Mouse (Mus musculus): ENCODE measurements at regions not wholly inside any gene's neighbourhood (a gene's known extent, or its start where the extent isn't known, plus 50 kb on each side); places are given as distances from the start of the nearest gene placed in this dataset.

- no peak overlapping the region for H3K4me2 ChIP-seq
- no peaks in the 10 kb centered on the region for H3K27me3 ChIP-seq
- no peaks in the 10 kb centered on the region for H3K36me3 ChIP-seq
- no peaks in the 10 kb centered on the region for H3K9me3 ChIP-seq (replicated peaks)
- peaks cover 6% of the 10 kb centered on the region; the same call in 1 of the 2 replicates for H3K4me1 ChIP-seq
- ATAC-seq (replicated peaks; ENCODE audit: low FRiP score), result no peak
- no peak overlapping the region for H3K9ac ChIP-seq
- 55% methylated on average over 7 of the region's 7 CpGs for WGBS
- no peak overlapping the region for H3K4me3 ChIP-seq (replicated peaks)
- H3K27ac ChIP-seq, result peak overlapping the region; percentile 15; the same call in 1 of the 2 replicates
Measured at GRCm38 (mm10) chr13:99118901-99119300, 65.7 kb upstream of the Zfp366 start.

- Histone ChIP-seq H3K36me3 (no peaks in the 10 kb centered on the region), H3K9ac (no peak overlapping the region), H3K4me2 (no peak overlapping the region), H3K4me3 (replicated peaks) (no peak overlapping the region), H3K27me3 (no peaks in the 10 kb centered on the region), H3K9me3 (replicated peaks) (no peaks in the 10 kb centered on the region), H3K27ac (no peak overlapping the region), H3K4me1 (no peaks in the 10 kb centered on the region)
- no peak for ATAC-seq (replicated peaks; ENCODE audit: low FRiP score)
- WGBS, result 80% methylated on average over 7 of the region's 7 CpGs
Measured at GRCm38 (mm10) chr13:99115541-99115940, 69.1 kb upstream of the Zfp366 start.

GRCm38 (mm10) chr13:99114565-99114964 lies 70.1 kb upstream of the Zfp366 start:
- Histone ChIP-seq H3K4me2 (no peak overlapping the region), H3K36me3 (no peaks in the 10 kb centered on the region), H3K9me3 (replicated peaks) (no peaks in the 10 kb centered on the region), H3K4me3 (replicated peaks) (no peak overlapping the region), H3K9ac (no peak overlapping the region), H3K27ac (no peak overlapping the region), H3K4me1 (no peaks in the 10 kb centered on the region), H3K27me3 (no peaks in the 10 kb centered on the region)
- 68% methylated on average over 3 of the region's 3 CpGs for WGBS
- no peak for ATAC-seq (replicated peaks; ENCODE audit: low FRiP score)

GRCm38 (mm10) chr13:99111736-99112386 lies 72.8 kb upstream of the Zfp366 start:
- Histone ChIP-seq H3K27me3 (no peaks in the 10 kb centered on the region), H3K27ac (no peak overlapping the region), H3K36me3 (no peaks in the 10 kb centered on the region), H3K4me1 (no peaks in the 10 kb centered on the region), H3K4me2 (no peak overlapping the region), H3K9me3 (replicated peaks) (no peaks in the 10 kb centered on the region), H3K9ac (no peak overlapping the region), H3K4me3 (replicated peaks) (no peak overlapping the region)
- no peak for ATAC-seq (replicated peaks; ENCODE audit: low FRiP score)
- 73% methylated on average over 1 of the region's 1 CpGs for WGBS

- Histone ChIP-seq H3K4me3 (replicated peaks) (no peak overlapping the region), H3K27ac (no peak overlapping the region), H3K36me3 (no peaks in the 10 kb centered on the region), H3K9ac (no peak overlapping the region), H3K4me2 (no peak overlapping the region), H3K9me3 (replicated peaks) (no peaks in the 10 kb centered on the region), H3K27me3 (no peaks in the 10 kb centered on the region), H3K4me1 (no peaks in the 10 kb centered on the region)
- ATAC-seq (replicated peaks; ENCODE audit: low FRiP score), result 0 out of 2 replicates have a peak, but pooled peaks have one; percentile 52
- WGBS, result 81% methylated on average over 4 of the region's 4 CpGs
Measured at GRCm38 (mm10) chr13:99107983-99108382, 76.6 kb upstream of the Zfp366 start.

- no peaks in the 10 kb centered on the region for H3K36me3 ChIP-seq
- H3K4me1 ChIP-seq, result peaks cover 5% of the 10 kb centered on the region; the same call in 1 of the 2 replicates
- H3K4me3 ChIP-seq (replicated peaks), result no peak overlapping the region
- H3K9ac ChIP-seq, result no peak overlapping the region
- no peaks in the 10 kb centered on the region for H3K9me3 ChIP-seq (replicated peaks)
- H3K27ac ChIP-seq, result no peak overlapping the region
- WGBS, result 85% methylated on average over 9 of the region's 9 CpGs
- no peak for ATAC-seq (replicated peaks; ENCODE audit: low FRiP score)
- no peaks in the 10 kb centered on the region for H3K27me3 ChIP-seq
- no peak overlapping the region for H3K4me2 ChIP-seq
Measured at GRCm38 (mm10) chr13:99102089-99102681, 82.4 kb upstream of the Zfp366 start.

- 67% methylated on average over 25 of the region's 25 CpGs for WGBS
- no peak overlapping the region for H3K9ac ChIP-seq
- peak overlapping the region; percentile 36 for H3K4me2 ChIP-seq
- 0 out of 2 replicates have a peak, but pooled peaks have one; percentile 36 for ATAC-seq (replicated peaks; ENCODE audit: low FRiP score)
- H3K36me3 ChIP-seq, result no peaks in the 10 kb centered on the region
- H3K27ac ChIP-seq, result no peak overlapping the region
- no peaks in the 10 kb centered on the region for H3K9me3 ChIP-seq (replicated peaks)
- peaks cover 5% of the 10 kb centered on the region; the same call in 1 of the 2 replicates for H3K4me1 ChIP-seq
- no peaks in the 10 kb centered on the region for H3K27me3 ChIP-seq
- H3K4me3 ChIP-seq (replicated peaks), result no peak overlapping the region
Measured at GRCm38 (mm10) chr13:99100430-99101409, 83.9 kb upstream of the Zfp366 start.

- 81% methylated on average over 6 of the region's 6 CpGs for WGBS
- Histone ChIP-seq H3K9ac (no peak overlapping the region), H3K27ac (no peak overlapping the region), H3K4me1 (peaks cover 5% of the 10 kb centered on the region; the same call in 1 of the 2 replicates), H3K4me2 (peak overlapping the region; percentile 36), H3K36me3 (no peaks in the 10 kb centered on the region), H3K27me3 (no peaks in the 10 kb centered on the region), H3K9me3 (replicated peaks) (no peaks in the 10 kb centered on the region), H3K4me3 (replicated peaks) (no peak overlapping the region)
- no peak for ATAC-seq (replicated peaks; ENCODE audit: low FRiP score)
Measured at GRCm38 (mm10) chr13:99099794-99100429, 84.7 kb upstream of the Zfp366 start.

- no peak overlapping the region for H3K4me2 ChIP-seq
- WGBS, result 87% methylated on average over 7 of the region's 7 CpGs
Measured at GRCm38 (mm10) chr13:99099226-99099625, 85.4 kb upstream of the Zfp366 start.

GRCm38 (mm10) chr13:99097606-99098545 lies 86.7 kb upstream of the Zfp366 start:
- 96% methylated on average over 6 of the region's 6 CpGs for WGBS
- H3K9ac ChIP-seq, result no peak overlapping the region
- ATAC-seq (replicated peaks; ENCODE audit: low FRiP score), result no peak
- H3K4me3 ChIP-seq (replicated peaks), result no peak overlapping the region
- no peak overlapping the region for H3K27ac ChIP-seq
- H3K27me3 ChIP-seq, result no peaks in the 10 kb centered on the region
- no peaks in the 10 kb centered on the region for H3K9me3 ChIP-seq (replicated peaks)
- H3K36me3 ChIP-seq, result no peaks in the 10 kb centered on the region
- no peak overlapping the region for H3K4me2 ChIP-seq
- peaks cover 16% of the 10 kb centered on the region for H3K4me1 ChIP-seq

More at GRCm38 (mm10) chr13:99099226-99099625, 85.4 kb upstream of the Zfp366 start:
- Histone ChIP-seq H3K4me3 (replicated peaks) (no peak overlapping the region), H3K9me3 (replicated peaks) (no peaks in the 10 kb centered on the region), H3K27ac (no peak overlapping the region), H3K9ac (no peak overlapping the region), H3K36me3 (no peaks in the 10 kb centered on the region), H3K4me1 (peaks cover 6% of the 10 kb centered on the region), H3K27me3 (no peaks in the 10 kb centered on the region)
- ATAC-seq (replicated peaks; ENCODE audit: low FRiP score), result no peak

GRCm38 (mm10) chr13:99096837-99097236 lies 87.8 kb upstream of the Zfp366 start:
- Histone ChIP-seq H3K4me3 (replicated peaks) (no peak overlapping the region), H3K27ac (no peak overlapping the region), H3K4me2 (no peak overlapping the region), H3K9ac (no peak overlapping the region), H3K36me3 (no peaks in the 10 kb centered on the region), H3K4me1 (peaks cover 25% of the 10 kb centered on the region), H3K27me3 (no peaks in the 10 kb centered on the region), H3K9me3 (replicated peaks) (no peaks in the 10 kb centered on the region)
- no peak for ATAC-seq (replicated peaks; ENCODE audit: low FRiP score)
- WGBS, result 88% methylated on average over 6 of the region's 6 CpGs
